Mouse (Mus musculus): ENCODE results near the gene Foxred2. TPM values are rescaled to one million over a fixed set of nuclear protein-coding genes. Genes with fewer than 3 reads are reported as not detected.
A peak's percentile ranks its signal among the peaks of the same experiment; 100 is the strongest.

The Foxred2 gene
- polyA plus RNA-seq, 1 experiment, result 10.9 TPM

GRCm38 (mm10) chr15:77931689-77932016 is 24.9 kb downstream of the Foxred2 start:
- Histone ChIP-seq H3K9ac (ENCODE audit: low read depth, poor library complexity, severe bottlenecking) (no peak overlapping the region), H3K4me3 (ENCODE audit: low read depth, low read length) (no peak overlapping the region), H3K9me3 (replicated peaks; ENCODE audit: control insufficient read depth, insufficient read depth, low read length, poor library complexity, severe bottlenecking) (no peaks in the 10 kb centered on the region), H3K4me1 (ENCODE audit: control insufficient read depth, insufficient read depth, low read length) (no peaks in the 10 kb centered on the region), H3K36me3 (ENCODE audit: control insufficient read depth, insufficient read depth, low read length, poor library complexity, severe bottlenecking) (peaks cover 10% of the 10 kb centered on the region), H3K27ac (ENCODE audit: insufficient read depth, low read length) (no peak overlapping the region), H3K27me3 (ENCODE audit: control insufficient read depth, insufficient read depth, low read length, poor library complexity, severe bottlenecking) (no peaks in the 10 kb centered on the region)
- no peak for TF ChIP-seq CTCF (IDR thresholded peaks at IDR 0.05; ENCODE audit: low read depth, low read length)
- no peak for TF ChIP-seq POLR2A (IDR thresholded peaks at IDR 0.05; ENCODE audit: insufficient read depth, low read length)
- TF ChIP-seq EP300 (IDR thresholded peaks at IDR 0.05; ENCODE audit: insufficient read depth, low read depth, low read length), result no peak

GRCm38 (mm10) chr15:77930986-77931688 is 25.4 kb downstream of the Foxred2 start:
- Histone ChIP-seq H3K27ac (ENCODE audit: insufficient read depth, low read length) (no peak overlapping the region), H3K9ac (ENCODE audit: low read depth, poor library complexity, severe bottlenecking) (no peak overlapping the region), H3K27me3 (ENCODE audit: control insufficient read depth, insufficient read depth, low read length, poor library complexity, severe bottlenecking) (no peaks in the 10 kb centered on the region), H3K4me3 (ENCODE audit: low read depth, low read length) (no peak overlapping the region), H3K4me1 (ENCODE audit: control insufficient read depth, insufficient read depth, low read length) (no peaks in the 10 kb centered on the region), H3K36me3 (ENCODE audit: control insufficient read depth, insufficient read depth, low read length, poor library complexity, severe bottlenecking) (peaks cover 14% of the 10 kb centered on the region), H3K9me3 (replicated peaks; ENCODE audit: control insufficient read depth, insufficient read depth, low read length, poor library complexity, severe bottlenecking) (no peaks in the 10 kb centered on the region)
- no peak for TF ChIP-seq EP300 (IDR thresholded peaks at IDR 0.05; ENCODE audit: insufficient read depth, low read depth, low read length)
- no peak for TF ChIP-seq POLR2A (IDR thresholded peaks at IDR 0.05; ENCODE audit: insufficient read depth, low read length)
- TF ChIP-seq CTCF (IDR thresholded peaks at IDR 0.05; ENCODE audit: low read depth, low read length), result no peak

- peak overlapping the region; percentile 58 for H3K9ac ChIP-seq (ENCODE audit: low read depth, poor library complexity, severe bottlenecking)
- no peak overlapping the region for H3K27ac ChIP-seq (ENCODE audit: insufficient read depth, low read length)
- H3K27me3 ChIP-seq (ENCODE audit: control insufficient read depth, insufficient read depth, low read length, poor library complexity, severe bottlenecking), result no peaks in the 10 kb centered on the region
- TF ChIP-seq CTCF (IDR thresholded peaks at IDR 0.05; ENCODE audit: low read depth, low read length), result no peak
- no peak for TF ChIP-seq POLR2A (IDR thresholded peaks at IDR 0.05; ENCODE audit: insufficient read depth, low read length)
- TF ChIP-seq EP300 (IDR thresholded peaks at IDR 0.05; ENCODE audit: insufficient read depth, low read depth, low read length), result no peak
- 0 out of 2 replicates have a peak overlapping the region, but pooled peaks have one; percentile 75 for H3K4me3 ChIP-seq (ENCODE audit: low read depth, low read length)
- no peaks in the 10 kb centered on the region for H3K4me1 ChIP-seq (ENCODE audit: control insufficient read depth, insufficient read depth, low read length)
- H3K36me3 ChIP-seq (ENCODE audit: control insufficient read depth, insufficient read depth, low read length, poor library complexity, severe bottlenecking), result peaks cover 23% of the 10 kb centered on the region
- no peaks in the 10 kb centered on the region for H3K9me3 ChIP-seq (replicated peaks; ENCODE audit: control insufficient read depth, insufficient read depth, low read length, poor library complexity, severe bottlenecking)
Observed at GRCm38 (mm10) chr15:77929804-77930203, 26.7 kb downstream of the Foxred2 start.

GRCm38 (mm10) chr15:77928673-77929331 is 27.7 kb downstream of the Foxred2 start, which contains the start of gene Txn2:
Txn2 (minus strand) TSS chr15:77929006.
- H3K27me3 ChIP-seq (ENCODE audit: control insufficient read depth, insufficient read depth, low read length, poor library complexity, severe bottlenecking), result no peaks in the 10 kb centered on the region
- H3K36me3 ChIP-seq (ENCODE audit: control insufficient read depth, insufficient read depth, low read length, poor library complexity, severe bottlenecking), result peaks cover 32% of the 10 kb centered on the region
- TF ChIP-seq EP300 (IDR thresholded peaks at IDR 0.05; ENCODE audit: insufficient read depth, low read depth, low read length) (0 out of 2 replicates have a peak, but pooled peaks have one; percentile 18), CTCF (IDR thresholded peaks at IDR 0.05; ENCODE audit: low read depth, low read length) (no peak), POLR2A (IDR thresholded peaks at IDR 0.05; ENCODE audit: insufficient read depth, low read length) (peak; percentile 28)
- no peak within 1 kb of the TSS for H3K27ac ChIP-seq (ENCODE audit: insufficient read depth, low read length)
- H3K4me1 ChIP-seq (ENCODE audit: control insufficient read depth, insufficient read depth, low read length), result no peaks in the 10 kb centered on the region
- peak within 1 kb of the TSS; percentile 86 for H3K4me3 ChIP-seq (ENCODE audit: low read depth, low read length)
- H3K9ac ChIP-seq (ENCODE audit: low read depth, poor library complexity, severe bottlenecking), result peak within 1 kb of the TSS; percentile 61
- no peaks in the 10 kb centered on the region for H3K9me3 ChIP-seq (replicated peaks; ENCODE audit: control insufficient read depth, insufficient read depth, low read length, poor library complexity, severe bottlenecking)

- TF ChIP-seq CTCF (IDR thresholded peaks at IDR 0.05; ENCODE audit: low read depth, low read length), result no peak
- no peak for TF ChIP-seq POLR2A (IDR thresholded peaks at IDR 0.05; ENCODE audit: insufficient read depth, low read length)
- TF ChIP-seq EP300 (IDR thresholded peaks at IDR 0.05; ENCODE audit: insufficient read depth, low read depth, low read length), result no peak
- Histone ChIP-seq H3K27me3 (ENCODE audit: control insufficient read depth, insufficient read depth, low read length, poor library complexity, severe bottlenecking) (no peaks in the 10 kb centered on the region), H3K9ac (ENCODE audit: low read depth, poor library complexity, severe bottlenecking) (peak overlapping the region; percentile 61), H3K4me1 (ENCODE audit: control insufficient read depth, insufficient read depth, low read length) (no peaks in the 10 kb centered on the region), H3K36me3 (ENCODE audit: control insufficient read depth, insufficient read depth, low read length, poor library complexity, severe bottlenecking) (peaks cover 36% of the 10 kb centered on the region), H3K27ac (ENCODE audit: insufficient read depth, low read length) (no peak overlapping the region), H3K4me3 (ENCODE audit: low read depth, low read length) (peak overlapping the region; percentile 86), H3K9me3 (replicated peaks; ENCODE audit: control insufficient read depth, insufficient read depth, low read length, poor library complexity, severe bottlenecking) (no peaks in the 10 kb centered on the region)
Observed at GRCm38 (mm10) chr15:77928091-77928490, 28.4 kb downstream of the Foxred2 start.

GRCm38 (mm10) chr15:77926921-77927320 is 29.6 kb downstream of the Foxred2 start:
- Histone ChIP-seq H3K36me3 (ENCODE audit: control insufficient read depth, insufficient read depth, low read length, poor library complexity, severe bottlenecking) (peaks cover 44% of the 10 kb centered on the region), H3K27ac (ENCODE audit: insufficient read depth, low read length) (no peak overlapping the region), H3K27me3 (ENCODE audit: control insufficient read depth, insufficient read depth, low read length, poor library complexity, severe bottlenecking) (no peaks in the 10 kb centered on the region), H3K4me3 (ENCODE audit: low read depth, low read length) (no peak overlapping the region), H3K4me1 (ENCODE audit: control insufficient read depth, insufficient read depth, low read length) (no peaks in the 10 kb centered on the region), H3K9ac (ENCODE audit: low read depth, poor library complexity, severe bottlenecking) (no peak overlapping the region), H3K9me3 (replicated peaks; ENCODE audit: control insufficient read depth, insufficient read depth, low read length, poor library complexity, severe bottlenecking) (no peaks in the 10 kb centered on the region)
- TF ChIP-seq CTCF (IDR thresholded peaks at IDR 0.05; ENCODE audit: low read depth, low read length), result no peak
- TF ChIP-seq POLR2A (IDR thresholded peaks at IDR 0.05; ENCODE audit: insufficient read depth, low read length), result no peak
- TF ChIP-seq EP300 (IDR thresholded peaks at IDR 0.05; ENCODE audit: insufficient read depth, low read depth, low read length), result no peak

Data from ES-Bruce4 (cell line).